Mouse (Mus musculus): ENCODE results near the gene Xpo1.
"Not testable (repeated sequence)": the region's sequence is repeated elsewhere in the genome, so short reads cannot be mapped to it uniquely, and the experiment has no call there.

Gene Xpo1

DNA sequence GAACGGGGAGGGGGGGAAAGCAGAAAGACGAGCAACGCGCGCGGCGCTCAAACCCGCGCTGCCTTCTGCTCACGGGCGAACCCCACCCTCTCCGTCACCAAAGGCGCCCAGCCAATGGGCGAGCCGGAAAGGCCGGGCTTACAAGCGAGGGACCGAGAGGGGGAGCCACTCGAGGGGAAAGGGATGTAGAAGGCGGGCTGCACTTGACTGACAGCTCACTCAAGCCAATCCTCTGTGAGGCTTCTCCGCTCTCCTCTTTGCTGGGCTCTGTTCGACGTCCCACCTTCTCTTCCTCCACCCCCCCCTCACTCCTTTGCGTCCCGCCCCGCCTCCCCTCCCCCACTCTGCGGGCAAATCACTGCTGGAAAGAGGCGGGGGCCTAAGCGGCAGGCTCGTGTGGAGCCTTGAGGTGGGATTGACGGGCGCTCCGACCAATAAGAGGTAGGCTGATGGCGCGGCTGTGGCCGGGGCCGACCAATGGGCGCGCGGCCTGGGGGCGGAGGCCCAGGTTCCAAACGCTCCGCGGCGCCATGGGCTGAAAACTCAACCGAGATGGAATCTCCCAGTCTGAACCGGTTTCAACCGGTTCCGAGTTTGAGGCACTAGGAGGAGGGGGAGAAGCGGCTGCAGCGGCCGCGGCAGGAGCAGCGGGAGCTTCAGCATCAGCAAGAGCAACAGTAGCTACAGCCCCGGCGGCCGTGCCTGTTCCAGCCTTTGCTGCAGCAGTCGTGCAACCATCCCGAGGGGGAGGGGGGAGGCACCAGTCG, at the start of gene Xpo1:
Gene Xpo1, plus strand, starts transcription at position 615 of the 767 bp plus-strand sequence.
- DNase-seq = peak; percentile 99

GRCm38 (mm10) chr11:23209717-23210116, 46.1 kb upstream of the Xpo1 start:
- DNase-seq = no peak

DNA sequence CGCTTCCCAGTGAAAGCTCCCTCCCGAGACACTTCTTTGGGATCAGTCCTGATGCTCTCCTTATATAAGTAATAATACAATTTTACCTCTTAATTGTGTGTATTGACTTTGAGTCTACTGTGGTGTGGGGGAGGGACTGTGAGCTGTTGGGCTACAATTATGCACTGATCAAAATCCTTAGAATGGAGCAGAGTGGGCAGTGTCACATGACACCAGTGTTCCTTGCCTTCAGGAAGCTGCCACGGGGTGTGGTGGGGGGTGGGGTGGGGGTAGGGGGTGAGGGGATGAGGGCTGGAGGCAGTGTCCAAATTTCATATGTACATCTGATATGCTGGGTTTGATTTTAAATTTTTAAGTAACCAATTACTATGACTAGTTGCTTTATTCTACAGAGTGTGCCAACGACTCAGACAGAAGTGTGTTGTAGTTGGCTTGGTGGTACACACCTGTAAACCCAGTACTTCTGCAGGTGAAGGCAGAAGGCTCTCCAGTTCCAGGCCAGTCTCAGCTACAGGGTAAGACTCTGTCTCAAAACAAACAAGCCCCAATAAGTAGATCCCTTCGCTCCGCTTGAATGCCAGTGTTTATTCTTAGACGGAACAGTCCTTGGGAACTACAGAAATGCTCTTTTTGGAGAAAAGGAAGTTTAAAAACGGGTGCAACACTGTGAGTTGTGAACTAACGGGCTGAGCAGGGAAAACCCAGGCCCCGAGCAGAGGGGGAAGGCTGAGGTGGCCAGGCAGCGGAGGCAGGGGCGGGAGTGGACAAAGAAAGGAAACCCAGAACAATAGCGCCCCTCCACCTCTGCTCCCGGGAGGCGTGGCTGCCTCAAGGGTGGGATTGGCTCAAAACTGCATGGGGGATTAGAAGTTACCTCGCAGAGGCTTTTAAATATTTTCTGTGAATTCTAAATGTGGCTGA, 45.0 kb upstream of the Xpo1 start:
- DNase-seq = no peak

DNA sequence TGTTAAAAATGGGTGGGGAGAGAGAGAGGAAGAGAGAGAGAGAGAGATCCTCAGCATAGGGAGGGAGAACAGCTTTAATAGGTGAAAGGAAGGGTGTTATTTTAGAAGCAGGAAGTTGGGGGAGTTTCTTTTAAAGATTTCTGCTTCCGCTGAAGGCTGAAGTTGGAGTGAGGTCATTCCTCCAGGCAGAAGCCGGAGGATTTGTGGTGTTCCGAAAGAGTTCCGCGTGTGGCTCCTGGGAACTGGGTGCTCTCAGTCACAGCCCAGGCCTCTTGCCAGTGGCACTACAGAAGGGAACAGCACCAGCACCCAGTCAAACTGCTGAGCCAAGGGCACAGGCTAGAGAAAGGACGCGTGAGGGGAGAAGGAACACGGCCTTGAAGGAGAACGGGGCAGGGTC, 38.4 kb upstream of the Xpo1 start:
- DNase-seq = no peak

GRCm38 (mm10) chr11:23236015-23236414, 19.8 kb upstream of the Xpo1 start:
- DNase-seq = no peak

DNA sequence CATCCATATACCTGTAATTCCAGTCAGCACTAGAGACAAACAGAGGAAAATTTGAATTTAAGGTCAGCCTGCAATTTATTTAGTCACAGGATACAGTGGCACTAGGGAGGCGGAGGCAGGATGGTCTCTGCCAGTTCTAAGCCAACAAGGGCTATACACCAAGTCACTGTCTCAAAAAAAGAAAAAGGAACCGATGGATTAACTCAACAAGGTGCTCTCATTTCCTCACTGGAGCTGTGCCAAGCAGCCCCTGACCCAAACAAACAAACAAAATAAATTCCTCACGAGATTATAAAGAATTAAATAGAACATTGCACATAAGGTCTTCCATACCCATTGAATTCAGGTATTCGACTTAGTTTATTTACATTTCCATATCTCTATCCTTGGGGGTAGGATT, 1.9 kb upstream of the Xpo1 start:
- peak; percentile 32 for DNase-seq

GRCm38 (mm10) chr11:23254548-23254947, 1.3 kb upstream of the Xpo1 start:
- DNase-seq = peak; percentile 54

DNA sequence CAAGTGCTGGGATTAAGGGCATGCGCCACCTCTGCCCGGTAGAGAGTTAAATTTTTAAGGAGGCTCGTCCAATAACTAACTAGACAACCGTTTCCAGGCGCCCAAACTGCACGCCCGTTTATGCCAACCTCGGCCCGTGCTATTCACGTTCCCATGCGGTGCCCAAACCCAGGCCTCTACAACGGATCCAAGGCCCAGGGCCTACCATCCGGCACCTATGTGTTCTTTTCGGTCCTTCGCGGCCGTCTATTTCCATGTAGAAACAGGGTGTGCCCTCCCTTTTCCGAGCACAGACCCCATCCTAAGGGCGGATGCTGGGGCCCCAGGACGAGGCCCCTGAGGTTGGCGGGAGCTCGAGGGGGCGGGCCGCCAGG, 801 bp upstream of the Xpo1 start:
- DNase-seq = no peak

GRCm38 (mm10) chr11:23256194-23256802, 457 bp downstream of the Xpo1 start:
- DNase-seq = no peak

GRCm38 (mm10) chr11:23256803-23257704, 1.2 kb downstream of the Xpo1 start:
- DNase-seq = peak; percentile 65

GRCm38 (mm10) chr11:23259073-23259472, 3.2 kb downstream of the Xpo1 start:
- DNase-seq = no peak

DNA sequence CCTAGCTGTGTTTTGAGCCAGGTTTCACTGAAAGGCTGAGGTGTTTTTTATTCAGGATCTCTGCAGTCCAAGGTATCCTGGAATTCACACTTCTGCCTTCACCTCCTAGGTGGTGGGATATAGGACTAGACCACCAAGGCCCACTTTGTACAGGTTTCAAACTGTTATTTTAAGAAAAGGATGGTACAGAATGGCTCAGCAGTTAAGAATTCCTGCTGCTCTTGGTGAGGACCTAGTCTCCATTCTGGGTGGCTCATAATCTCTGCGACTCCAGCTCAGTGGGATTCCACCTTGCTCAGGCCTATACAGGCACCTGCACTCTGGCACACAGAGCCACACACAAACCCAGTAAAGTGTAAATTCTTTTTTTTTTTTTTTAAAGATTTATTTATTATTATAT, 3.6 kb downstream of the Xpo1 start:
- DNase-seq = no peak

DNA sequence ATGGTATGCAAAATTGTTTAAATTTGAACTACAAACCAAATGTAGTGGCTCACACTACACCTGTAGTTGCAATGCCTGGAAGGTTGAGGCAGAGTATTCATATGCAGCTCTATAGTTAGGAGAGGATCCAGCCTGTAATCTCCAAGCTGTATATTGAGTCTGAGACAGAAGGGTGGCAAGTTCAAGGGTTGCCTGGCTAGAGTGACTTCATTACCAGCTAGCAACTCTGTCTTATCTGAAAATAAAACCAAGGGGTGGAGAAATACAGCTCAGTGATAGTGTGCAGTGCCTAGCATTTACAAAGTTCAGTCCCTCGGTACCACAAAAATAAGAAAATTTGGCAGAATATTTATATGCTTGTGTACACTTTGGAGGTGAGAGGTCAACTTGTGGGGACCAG, 4.3 kb downstream of the Xpo1 start:
- no peak for DNase-seq

DNA sequence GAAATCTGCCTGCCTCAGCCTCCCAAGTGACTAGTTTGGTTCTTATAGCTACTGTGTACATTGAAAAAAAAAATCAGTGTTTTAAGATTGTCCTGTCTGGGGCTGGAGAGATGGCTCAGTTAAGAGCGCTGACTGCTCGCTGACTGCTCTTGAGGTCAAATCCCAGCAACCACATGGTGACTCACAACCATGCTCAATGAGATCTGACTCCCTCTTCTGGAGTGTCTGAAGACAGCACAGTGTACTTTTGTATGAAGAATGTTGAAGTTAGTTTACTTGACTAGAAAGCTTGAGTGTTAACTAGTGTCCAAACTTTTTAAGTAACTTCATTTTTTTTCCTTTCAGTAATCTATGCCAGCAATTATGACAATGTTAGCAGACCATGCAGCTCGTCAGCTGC, 5.6 kb downstream of the Xpo1 start:
- DNase-seq = no peak

DNA sequence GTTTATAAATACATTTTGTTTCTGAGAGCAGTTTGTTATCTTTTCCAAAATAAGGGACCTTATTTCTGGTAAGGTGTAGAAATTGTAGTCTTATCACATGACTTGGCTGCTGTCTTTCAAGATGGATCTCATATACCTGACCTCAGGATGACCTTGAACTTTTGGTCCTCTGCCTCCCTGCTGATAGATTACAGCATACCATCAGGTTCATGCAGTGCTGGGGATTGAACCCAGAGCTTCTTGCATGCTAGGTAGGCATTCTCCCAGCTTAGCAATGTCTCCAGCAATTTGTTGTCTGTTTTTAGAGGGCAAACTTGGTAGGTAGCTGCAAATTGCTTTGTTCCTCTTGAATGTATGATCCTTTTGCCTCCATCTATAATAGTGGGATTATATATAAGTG, 9.1 kb downstream of the Xpo1 start:
- DNase-seq = no peak

DNA sequence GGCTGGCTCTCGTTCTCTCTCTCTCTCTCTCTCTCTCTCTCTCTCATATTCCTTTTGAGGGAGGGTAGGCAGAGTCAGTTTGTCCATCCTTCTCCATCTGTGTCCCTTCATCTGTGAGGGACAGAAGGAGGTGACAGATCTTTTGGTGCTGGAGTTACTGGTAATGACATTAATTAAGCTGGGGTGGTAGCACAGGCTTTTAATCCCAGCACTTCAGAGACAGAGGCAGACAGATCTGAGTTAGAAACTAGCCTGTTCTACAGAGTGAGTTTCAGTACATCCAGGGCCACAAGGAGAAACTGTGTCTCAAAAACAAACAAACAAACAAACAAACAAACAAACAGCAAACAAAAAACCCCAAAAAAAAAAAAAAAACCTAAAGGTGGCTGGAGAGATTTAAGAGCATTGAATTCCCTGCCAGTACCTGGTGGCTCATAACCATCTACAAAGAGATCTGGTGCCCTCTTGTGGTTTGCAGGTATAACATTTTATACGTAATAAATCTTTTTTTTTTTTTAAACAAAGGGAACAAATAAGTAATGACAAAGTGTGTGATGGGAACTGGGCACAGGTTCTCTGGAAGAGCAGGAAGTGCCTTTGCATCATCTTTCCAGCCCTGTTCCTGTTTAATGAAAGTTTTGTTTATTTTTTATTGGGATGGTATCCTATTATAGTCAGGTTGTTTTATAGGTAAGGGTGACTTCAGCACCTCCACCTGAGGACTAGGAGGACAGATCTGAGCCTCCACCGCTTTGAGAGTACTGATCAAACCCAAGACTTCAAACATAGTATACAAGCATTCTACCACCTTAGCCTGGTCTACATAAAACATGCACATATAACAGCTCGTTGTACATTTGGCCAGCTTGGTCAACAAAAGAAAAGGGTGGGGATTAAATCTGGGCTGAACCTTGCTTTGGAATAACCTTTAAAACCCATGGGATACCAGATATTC, 16.2 kb downstream of the Xpo1 start:
- DNase-seq = peak; percentile 14

DNA sequence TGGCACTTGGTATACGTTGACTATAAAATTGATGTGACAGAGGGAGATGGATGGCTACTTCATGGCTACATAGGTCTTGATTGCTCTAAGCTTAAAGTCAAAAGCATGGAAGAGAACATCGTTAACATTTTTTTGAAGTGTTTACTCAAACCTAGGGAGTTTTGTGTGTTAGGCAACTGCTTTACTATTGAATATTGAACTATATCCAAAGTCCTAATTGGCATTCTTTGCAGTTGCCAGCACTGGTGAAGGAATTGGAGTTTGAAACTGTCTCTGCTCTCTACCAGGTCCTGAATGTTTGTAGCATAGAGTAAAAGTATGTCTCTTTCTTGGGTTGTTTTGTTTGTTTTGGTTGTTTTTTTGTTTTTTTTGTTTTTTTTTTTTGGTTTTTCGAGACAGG, 19.9 kb downstream of the Xpo1 start:
- no peak for DNase-seq

GRCm38 (mm10) chr11:23284469-23284868, 28.6 kb downstream of the Xpo1 start:
- no peak for DNase-seq

DNA sequence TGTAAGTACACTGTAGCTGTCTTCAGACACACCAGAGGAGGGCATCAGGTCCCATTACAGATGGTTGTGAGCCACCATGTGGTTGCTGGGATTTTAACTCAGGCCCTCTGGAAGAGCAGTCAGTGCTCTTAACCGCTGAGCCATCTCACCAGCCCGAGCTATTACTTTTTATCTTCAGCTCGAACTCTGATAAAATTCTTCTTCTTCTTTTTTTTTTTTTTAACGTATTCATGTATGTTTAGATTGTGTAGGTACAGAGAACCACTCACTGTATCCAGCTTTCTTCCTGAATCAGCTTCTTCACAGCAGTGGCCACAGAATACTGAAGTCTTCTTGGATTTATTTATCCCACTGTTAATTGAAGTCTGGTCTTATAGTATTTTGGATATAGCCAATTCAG, 33.0 kb downstream of the Xpo1 start:
- DNase-seq = not testable (repeated sequence)

DNA sequence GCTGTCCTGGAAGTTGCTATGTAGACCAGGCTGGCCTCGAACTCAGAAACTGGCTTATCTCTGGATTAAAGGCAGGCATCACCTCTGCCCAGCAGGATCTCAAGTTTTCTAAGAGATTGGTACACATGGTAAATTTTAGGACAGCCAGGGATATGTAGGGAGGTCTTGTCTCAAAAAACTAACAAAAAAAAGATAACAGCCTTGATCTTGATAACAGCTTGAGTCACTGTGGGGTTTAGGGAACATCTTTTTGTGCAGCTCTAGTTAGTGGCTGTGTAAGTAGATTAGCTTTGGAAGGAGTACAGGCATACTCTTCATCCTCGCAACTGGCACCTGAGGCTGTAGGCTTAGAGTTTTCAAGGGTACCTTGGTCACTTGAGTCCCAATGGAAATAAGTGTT, 41.5 kb downstream of the Xpo1 start:
- DNase-seq = no peak

- no peak for DNase-seq
Observed at GRCm38 (mm10) chr11:23298301-23298700, 42.5 kb downstream of the Xpo1 start.
